Mouse (Mus musculus) myocyte (in vitro differentiated cells): ENCODE results near the gene Nob1. TPM values are rescaled to one million over a fixed set of nuclear protein-coding genes. Genes with fewer than 3 reads are reported as not detected.
A peak's percentile ranks its signal among the peaks of the same experiment; 100 is the strongest.

ENCODE experiments used
- H3K27me3 ChIP-seq: one replicate; pipeline ENCODE4 v1.6.1; 2011; ENCODE audit not compliant: control insufficient read depth, insufficient read depth, insufficient read length
- H3K36me3 ChIP-seq: one replicate; pipeline ENCODE4 v1.6.1; 2011; ENCODE audit not compliant: control insufficient read depth, insufficient read depth
- H3K4me2 ChIP-seq: one replicate; pipeline ENCODE4 v1.6.1; 2011; ENCODE audit warnings: low read depth, control low read depth
- H3K4me3 ChIP-seq: one replicate; pipeline ENCODE4 v1.5.1; 2011; ENCODE audit warnings: mild to moderate bottlenecking, control low read depth, moderate library complexity
- H3K79me2 ChIP-seq: one replicate; pipeline ENCODE4 v1.6.1; 2011; ENCODE audit not compliant: control insufficient read depth, insufficient read depth
- H3ac ChIP-seq: one replicate; pipeline ENCODE4 v1.6.1; 2011; ENCODE audit not compliant: control insufficient read depth, insufficient read length
- CEBPB ChIP-seq: IDR thresholded peaks from 2 replicates; pipeline ENCODE4 v1.6.1; 2011; ENCODE audit warnings: mild to moderate bottlenecking, moderate library complexity; ENCODE audit not compliant: poor library complexity, insufficient read depth, severe bottlenecking
- E2F4 ChIP-seq: IDR thresholded peaks from one replicate; pipeline ENCODE4 v1.6.1; 2011; ENCODE audit warnings: mild to moderate bottlenecking, control low read depth, moderate library complexity; ENCODE audit not compliant: insufficient read depth
- MAX ChIP-seq: IDR thresholded peaks from one replicate; pipeline ENCODE4 v1.6.1; 2011; ENCODE audit warnings: low read depth, mild to moderate bottlenecking, control low read depth
- MYOD1 ChIP-seq, 3 experiments: IDR thresholded peaks; one replicate each; pipeline ENCODE4 v1.6.1; 2011; ENCODE audit warnings: control low read depth in 2 of 3, low read depth in 2 of 3, mild to moderate bottlenecking in 2 of 3, moderate library complexity in 1 of 3; ENCODE audit not compliant: insufficient read length in 2 of 3, control insufficient read depth in 1 of 3
- MYOG ChIP-seq, 3 experiments: IDR thresholded peaks; one replicate each; pipeline ENCODE4 v1.6.1; 2011; ENCODE audit warnings: control low read depth in 2 of 3, low read depth in 2 of 3, mild to moderate bottlenecking in 2 of 3; ENCODE audit not compliant: insufficient read length in 2 of 3, control insufficient read depth in 1 of 3, insufficient read depth in 1 of 3
- POLR2A ChIP-seq: IDR thresholded peaks from one replicate; pipeline ENCODE4 v1.6.1; 2011; ENCODE audit warnings: low read depth, mild to moderate bottlenecking, control low read depth, moderate library complexity; ENCODE audit not compliant: insufficient read length
- POLR2AphosphoS2 ChIP-seq: IDR thresholded peaks from one replicate; pipeline ENCODE4 v1.6.1; 2011; ENCODE audit warnings: low read depth, control low read depth; ENCODE audit not compliant: insufficient read length
- REST ChIP-seq: IDR thresholded peaks from one replicate; pipeline ENCODE4 v1.6.1; 2011; ENCODE audit warnings: mild to moderate bottlenecking, control low read depth, moderate library complexity; ENCODE audit not compliant: insufficient read depth, insufficient read length
- SRF ChIP-seq: IDR thresholded peaks from one replicate; pipeline ENCODE4 v1.6.1; 2011; ENCODE audit warnings: low read depth; ENCODE audit not compliant: control insufficient read depth, insufficient read length
- TCF12 ChIP-seq: IDR thresholded peaks from one replicate; pipeline ENCODE4 v1.6.1; 2011; ENCODE audit warnings: mild to moderate bottlenecking, control low read depth; ENCODE audit not compliant: poor library complexity, insufficient read depth, severe bottlenecking
- TCF3 ChIP-seq: IDR thresholded peaks from one replicate; pipeline ENCODE4 v1.6.1; 2011; ENCODE audit warnings: low read depth, control low read depth; ENCODE audit not compliant: insufficient read length
- USF1 ChIP-seq: IDR thresholded peaks from one replicate; pipeline ENCODE4 v1.6.1; 2011; ENCODE audit warnings: low read depth, mild to moderate bottlenecking, control low read depth, moderate library complexity
- polyA plus RNA-seq: library from polyadenylated mRNA; unstranded; fragments of >200 nt; fragmentation: generic; extraction: Trizol; gene quantifications from one replicate; pipeline ENCODE4 v1.2.1, GENCODE M21; 2012; ENCODE audit warnings: missing spikeins

Nob1 gene
- polyA plus RNA-seq, 1 experiment: 61.4 TPM

DNA sequence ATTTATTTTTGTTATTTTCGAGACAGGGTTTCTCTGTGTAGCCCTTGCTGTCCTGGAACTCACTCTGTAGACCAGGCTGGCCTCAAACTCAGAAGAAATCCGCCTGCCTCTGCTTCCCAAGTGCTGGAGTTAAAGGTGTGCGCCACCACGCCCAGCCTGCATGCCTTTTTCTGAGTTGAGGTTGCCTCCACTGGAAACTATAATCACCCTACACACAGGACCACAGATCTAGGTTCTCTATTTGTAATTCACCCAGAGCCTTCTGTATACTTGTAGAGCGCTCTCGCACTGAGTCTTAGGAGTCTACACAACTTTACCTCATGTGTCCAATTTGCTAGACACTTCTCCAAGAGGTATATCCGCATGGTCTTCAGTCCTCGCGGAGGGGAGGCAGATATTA lies 675 bp downstream of the Nob1 start:
- peak overlapping the region; percentile 87 for H3K4me2 ChIP-seq
- H3K79me2 ChIP-seq: peaks cover 34% of the 10 kb centered on the region
- TF ChIP-seq MYOD1 (IDR thresholded peaks at IDR 0.05; ENCODE audit: control insufficient read depth in 1 of 3, insufficient read length in 2 of 3, low read depth in 2 of 3) (no peak), MYOG (IDR thresholded peaks at IDR 0.05; ENCODE audit: control insufficient read depth in 1 of 3, insufficient read depth in 1 of 3, insufficient read length in 2 of 3, low read depth in 2 of 3) (no peak), E2F4 (no peak), SRF (no peak), POLR2A (no peak), USF1 (no peak), REST (no peak), CEBPB (no peak), POLR2AphosphoS2 (no peak), MAX (no peak), TCF12 (no peak), TCF3 (no peak)

DNA sequence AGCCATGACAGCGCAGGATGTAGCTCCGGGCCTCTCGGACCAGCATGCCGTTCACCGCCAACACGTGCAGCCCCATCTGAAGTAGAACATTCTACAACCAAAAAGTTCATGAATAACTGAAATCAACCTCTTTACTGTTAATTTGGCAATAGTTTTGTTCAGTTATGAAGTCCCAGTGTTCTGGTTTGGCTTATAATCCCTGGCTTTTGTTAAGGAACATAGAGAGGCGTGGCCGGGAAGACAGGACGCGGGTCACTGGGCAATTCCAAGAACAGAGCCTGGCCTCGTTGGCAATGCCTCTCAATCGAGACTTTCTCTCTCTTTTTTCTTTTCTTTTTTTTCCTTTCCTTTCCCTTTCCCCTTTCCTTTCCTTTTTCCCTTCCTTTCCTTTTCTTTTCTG lies 7.8 kb downstream of the Nob1 start:
- Histone ChIP-seq H3ac (no peak overlapping the region), H3K79me2 (peaks cover 6% of the 10 kb centered on the region), H3K27me3 (no peaks in the 10 kb centered on the region), H3K4me2 (no peak overlapping the region), H3K36me3 (peaks cover 52% of the 10 kb centered on the region), H3K4me3 (no peak overlapping the region)
- TF ChIP-seq SRF (no peak), REST (no peak), MAX (no peak), CEBPB (no peak), TCF12 (no peak), MYOG (IDR thresholded peaks at IDR 0.05; ENCODE audit: control insufficient read depth in 1 of 3, insufficient read depth in 1 of 3, insufficient read length in 2 of 3, low read depth in 2 of 3) (no peak), POLR2A (no peak), USF1 (no peak)

More for the DNA sequence above, 675 bp downstream of the Nob1 start:
- Histone ChIP-seq H3ac (peak overlapping the region; percentile 76), H3K4me3 (peak overlapping the region; percentile 85), H3K36me3 (peaks cover 29% of the 10 kb centered on the region), H3K27me3 (no peaks in the 10 kb centered on the region)

DNA sequence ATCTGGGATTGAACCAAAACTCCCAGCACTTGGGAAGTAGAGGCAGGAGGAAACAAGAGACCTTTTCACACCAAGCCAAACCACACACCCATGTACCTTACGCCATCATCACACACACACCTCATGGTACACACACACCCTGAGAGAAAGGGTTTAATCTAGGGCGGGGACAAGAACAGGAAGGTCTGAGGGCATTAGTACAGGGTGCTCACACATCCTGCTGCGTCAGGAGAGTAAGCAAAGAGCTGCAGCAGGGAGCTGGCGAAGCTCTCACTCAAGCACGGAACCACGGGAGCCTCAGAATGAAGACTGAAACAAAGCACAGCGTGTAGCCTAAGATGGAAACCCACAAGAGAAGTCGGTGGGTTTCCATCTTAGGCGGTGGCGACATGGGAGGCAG lies 11.0 kb downstream of the Nob1 start:
- Histone ChIP-seq H3K79me2 (no peaks in the 10 kb centered on the region), H3K4me2 (no peak overlapping the region), H3K4me3 (no peak overlapping the region), H3ac (no peak overlapping the region), H3K36me3 (peaks cover 45% of the 10 kb centered on the region), H3K27me3 (no peaks in the 10 kb centered on the region)
- TF ChIP-seq TCF3 (no peak), MYOG (IDR thresholded peaks at IDR 0.05; ENCODE audit: control insufficient read depth in 1 of 3, insufficient read depth in 1 of 3, insufficient read length in 2 of 3, low read depth in 2 of 3) (no peak), TCF12 (no peak), E2F4 (no peak), MAX (no peak), USF1 (no peak)

DNA sequence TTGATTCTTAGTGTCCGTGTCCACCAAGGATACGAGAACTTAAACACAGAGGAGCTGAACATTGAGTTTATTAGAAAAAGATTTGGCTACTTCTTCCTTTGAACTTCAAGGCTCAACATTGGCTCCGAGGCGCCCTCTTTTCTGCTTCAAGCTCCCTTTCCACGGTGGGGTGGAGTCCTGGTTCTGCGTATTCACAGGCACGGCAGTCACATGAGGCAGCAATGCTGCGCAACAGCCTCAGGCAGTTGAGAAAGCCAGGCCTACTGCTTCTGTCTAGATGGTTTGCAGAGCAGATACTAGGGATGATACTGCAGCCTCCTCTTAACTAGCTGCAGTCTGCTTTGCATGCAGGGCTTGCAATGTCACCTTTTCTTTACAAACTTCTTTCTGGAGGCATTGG lies 12.3 kb downstream of the Nob1 start:
- no peak overlapping the region for H3K4me3 ChIP-seq
- no peaks in the 10 kb centered on the region for H3K27me3 ChIP-seq
- H3ac ChIP-seq: no peak overlapping the region
- H3K4me2 ChIP-seq: no peak overlapping the region
- H3K36me3 ChIP-seq: peaks cover 34% of the 10 kb centered on the region
- H3K79me2 ChIP-seq: no peaks in the 10 kb centered on the region
- TF ChIP-seq POLR2AphosphoS2: no peak

DNA sequence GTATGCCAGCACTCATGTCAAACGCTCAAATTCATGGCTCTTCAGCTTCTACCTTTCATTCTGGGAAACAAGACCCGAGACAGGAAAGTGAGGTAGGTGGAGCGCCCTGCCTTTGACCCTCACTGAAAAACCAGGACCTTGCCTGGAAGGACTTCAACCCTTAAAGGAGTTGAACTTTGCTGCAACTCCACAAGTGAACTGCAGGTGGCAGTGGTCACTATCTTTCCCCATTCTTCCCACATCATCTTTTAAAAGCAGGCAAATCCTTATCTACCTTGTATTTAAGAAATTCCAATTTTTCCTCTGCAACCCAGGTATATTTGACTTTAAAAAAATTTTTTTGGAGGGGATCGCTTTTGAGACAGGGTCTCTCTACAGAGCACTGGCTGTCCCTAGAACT lies 13.5 kb downstream of the Nob1 start:
- H3K36me3 ChIP-seq: peaks cover 27% of the 10 kb centered on the region
- no peaks in the 10 kb centered on the region for H3K79me2 ChIP-seq
- no peak overlapping the region for H3K4me2 ChIP-seq
- no peak overlapping the region for H3ac ChIP-seq
- no peak overlapping the region for H3K4me3 ChIP-seq
- TF ChIP-seq POLR2AphosphoS2: no peak
- no peak for TF ChIP-seq TCF12
- no peak for TF ChIP-seq MYOD1 (IDR thresholded peaks at IDR 0.05; ENCODE audit: control insufficient read depth in 1 of 3, insufficient read length in 2 of 3, low read depth in 2 of 3)
- TF ChIP-seq E2F4: no peak
- no peak for TF ChIP-seq MYOG (IDR thresholded peaks at IDR 0.05; ENCODE audit: control insufficient read depth in 1 of 3, insufficient read depth in 1 of 3, insufficient read length in 2 of 3, low read depth in 2 of 3)
- TF ChIP-seq POLR2A: no peak
- TF ChIP-seq USF1: no peak
- no peak for TF ChIP-seq TCF3
- no peak for TF ChIP-seq SRF
- no peak for TF ChIP-seq REST
- no peak for TF ChIP-seq MAX
- no peak for TF ChIP-seq CEBPB
- no peaks in the 10 kb centered on the region for H3K27me3 ChIP-seq
